Mouse (Mus musculus): ENCODE measurements around the gene Patz1. TPM values are rescaled to one million over a fixed set of nuclear protein-coding genes. Genes with fewer than 3 reads are reported as not detected.

Gene Patz1
- polyA plus RNA-seq, 2 experiments: 40.8 to 52.0 TPM

DNA sequence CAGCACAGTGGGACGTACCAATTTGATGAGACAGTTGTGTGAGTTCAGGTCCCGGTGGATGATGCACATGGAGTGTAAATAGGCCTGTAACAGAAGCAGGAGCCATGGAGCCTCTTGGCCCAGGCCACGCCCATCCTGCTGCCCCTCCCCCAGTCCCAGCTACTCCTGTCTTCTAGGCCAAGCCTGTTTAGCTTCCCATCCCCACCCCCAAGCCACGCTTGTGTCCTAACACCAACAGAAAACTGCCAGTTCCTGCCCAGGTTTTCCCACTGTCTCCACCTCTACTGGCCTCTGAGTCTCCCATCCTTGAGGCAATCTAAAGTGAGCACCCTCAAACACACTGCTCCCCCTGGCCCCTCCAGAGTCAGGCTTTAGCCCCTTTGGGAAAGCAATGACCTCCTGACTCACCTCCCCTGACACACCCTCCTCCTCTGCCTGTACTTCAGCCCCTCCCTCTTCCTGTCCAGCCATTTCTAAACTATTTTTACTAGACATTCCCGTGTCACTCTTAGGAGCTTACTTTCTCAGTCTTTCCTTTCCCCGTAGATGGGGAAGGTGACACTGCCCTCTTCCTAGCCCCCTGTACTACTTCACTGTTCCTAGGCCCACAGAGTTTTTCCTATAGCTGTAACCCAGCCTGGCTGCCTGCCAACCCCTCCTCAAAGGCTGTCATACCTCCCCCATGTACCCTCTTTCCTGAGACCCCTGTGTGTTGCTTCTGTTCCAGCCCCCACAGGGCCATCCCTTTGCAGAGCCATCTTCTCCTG, 60.1 kb downstream of the Patz1 start:
- no peak for DNase-seq (ENCODE audit: low spot score)
- no peak for TF ChIP-seq POLR2A (IDR thresholded peaks at IDR 0.05; ENCODE audit: borderline replicate concordance, extremely low read depth, insufficient read depth, insufficient read length)
- WGBS: 25% methylated on average over 6 of the region's 6 CpGs
- no peak overlapping the region for H3K4me3 ChIP-seq (replicated peaks; ENCODE audit: low read length)
- H3K4me2 ChIP-seq (replicated peaks; ENCODE audit: low read depth, low read length, severe bottlenecking): no peak overlapping the region
- no peak overlapping the region for H3K27ac ChIP-seq (replicated peaks; ENCODE audit: low read depth, low read length)
- H3K9me3 ChIP-seq (ENCODE audit: control insufficient read depth, low read length): no peaks in the 10 kb centered on the region
- peaks cover 73% of the 10 kb centered on the region for H3K36me3 ChIP-seq (ENCODE audit: control insufficient read depth, insufficient read depth, low read length)
- ATAC-seq (ENCODE audit: low FRiP score, low read depth): no peak
- no peaks in the 10 kb centered on the region for H3K27me3 ChIP-seq (ENCODE audit: control insufficient read depth, insufficient read depth, low read length)
- 0 out of 2 replicates have a peak, but pooled peaks cover 7% of the 10 kb centered on the region for H3K4me1 ChIP-seq (ENCODE audit: control insufficient read depth, insufficient read depth, low read length)
- H3K9ac ChIP-seq (ENCODE audit: low read depth, low read length, severe bottlenecking): no peak overlapping the region; the same call in 1 of the 2 replicates

- no peaks in the 10 kb centered on the region for H3K9me3 ChIP-seq (ENCODE audit: control insufficient read depth, low read length)
- H3K27ac ChIP-seq (replicated peaks; ENCODE audit: low read depth, low read length): no peak overlapping the region
- H3K4me3 ChIP-seq (replicated peaks; ENCODE audit: low read length): no peak overlapping the region
- H3K36me3 ChIP-seq (ENCODE audit: control insufficient read depth, insufficient read depth, low read length): peaks cover 78% of the 10 kb centered on the region
- no peak for TF ChIP-seq POLR2A (IDR thresholded peaks at IDR 0.05; ENCODE audit: borderline replicate concordance, extremely low read depth, insufficient read depth, insufficient read length)
- no peak for ATAC-seq (ENCODE audit: low FRiP score, low read depth)
- no peaks in the 10 kb centered on the region for H3K27me3 ChIP-seq (ENCODE audit: control insufficient read depth, insufficient read depth, low read length)
- no peak for DNase-seq (ENCODE audit: low spot score)
- H3K9ac ChIP-seq (ENCODE audit: low read depth, low read length, severe bottlenecking): no peak overlapping the region; the same call in 1 of the 2 replicates
- H3K4me1 ChIP-seq (ENCODE audit: control insufficient read depth, insufficient read depth, low read length): 0 out of 2 replicates have a peak, but pooled peaks cover 7% of the 10 kb centered on the region
- WGBS: 79% methylated on average over 4 of the region's 4 CpGs
- H3K4me2 ChIP-seq (replicated peaks; ENCODE audit: low read depth, low read length, severe bottlenecking): no peak overlapping the region
These were observed 60.6 kb downstream of the Patz1 start for GRCm38 (mm10) chr11:3349343-3349695.

DNA sequence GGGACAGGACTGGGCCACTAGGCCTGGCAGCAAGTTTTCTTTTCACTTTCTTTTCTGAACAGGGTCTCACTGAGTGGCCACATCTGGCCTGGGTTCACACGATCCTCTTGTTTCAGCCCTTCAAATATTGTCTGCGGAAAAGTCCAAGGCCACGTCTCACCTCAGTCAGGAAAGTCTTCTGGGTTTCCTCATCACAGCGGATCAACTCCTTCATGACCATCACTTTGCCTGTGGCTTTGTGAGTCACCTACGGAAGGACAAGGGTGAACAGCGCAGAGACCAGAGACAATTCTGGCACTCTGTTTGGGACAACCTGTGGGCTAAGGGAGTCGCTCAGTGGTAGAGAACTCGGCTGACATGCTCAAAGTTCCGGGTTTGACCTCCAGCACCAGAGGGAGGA, 63.5 kb downstream of the Patz1 start:
- no peak for ATAC-seq (ENCODE audit: low FRiP score, low read depth)
- Histone ChIP-seq H3K9me3 (ENCODE audit: control insufficient read depth, low read length) (no peaks in the 10 kb centered on the region), H3K9ac (ENCODE audit: low read depth, low read length, severe bottlenecking) (no peak overlapping the region), H3K36me3 (ENCODE audit: control insufficient read depth, insufficient read depth, low read length) (peaks cover 75% of the 10 kb centered on the region), H3K27me3 (ENCODE audit: control insufficient read depth, insufficient read depth, low read length) (no peaks in the 10 kb centered on the region), H3K4me3 (replicated peaks; ENCODE audit: low read length) (no peak overlapping the region), H3K4me1 (ENCODE audit: control insufficient read depth, insufficient read depth, low read length) (0 out of 2 replicates have a peak, but pooled peaks cover 7% of the 10 kb centered on the region), H3K27ac (replicated peaks; ENCODE audit: low read depth, low read length) (no peak overlapping the region), H3K4me2 (replicated peaks; ENCODE audit: low read depth, low read length, severe bottlenecking) (no peak overlapping the region)
- no peak for TF ChIP-seq POLR2A (IDR thresholded peaks at IDR 0.05; ENCODE audit: borderline replicate concordance, extremely low read depth, insufficient read depth, insufficient read length)
- no peak for DNase-seq (ENCODE audit: low spot score)
- WGBS: 93% methylated on average over 9 of the region's 9 CpGs

DNA sequence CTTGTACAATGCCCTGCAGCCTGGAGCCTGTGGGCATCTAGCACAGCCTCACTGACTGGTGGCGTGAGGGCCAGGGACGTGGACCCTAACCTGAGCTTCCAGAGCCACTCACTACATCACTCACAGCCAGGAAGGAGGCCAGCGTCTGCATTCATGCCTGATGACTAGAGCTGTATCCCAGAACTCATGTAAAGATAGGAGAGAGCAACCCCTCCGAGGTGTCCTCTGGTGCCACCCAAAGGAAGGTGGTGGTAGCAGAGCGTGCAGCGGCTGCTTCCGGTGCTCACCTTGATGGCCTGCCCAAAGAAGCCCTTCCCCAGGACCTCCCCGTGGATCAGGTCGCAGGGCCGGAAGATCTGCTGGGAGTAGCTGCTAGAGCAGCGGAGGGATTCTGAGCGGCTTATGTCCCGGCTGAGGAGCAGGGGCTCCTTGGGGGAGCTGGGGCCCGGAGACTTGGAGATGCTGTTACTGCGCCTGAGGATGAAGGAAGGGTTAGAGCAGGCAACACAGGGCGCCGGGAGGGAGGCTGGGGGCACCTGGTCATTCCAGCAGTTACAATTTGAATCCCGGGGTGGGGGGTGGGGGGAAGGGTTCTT, 64.4 kb downstream of the Patz1 start:
- H3K27ac ChIP-seq (replicated peaks; ENCODE audit: low read depth, low read length): no peak overlapping the region
- ATAC-seq (ENCODE audit: low FRiP score, low read depth) (no peak), DNase-seq (ENCODE audit: low spot score) (no peak)
- H3K27me3 ChIP-seq (ENCODE audit: control insufficient read depth, insufficient read depth, low read length): no peaks in the 10 kb centered on the region
- no peak overlapping the region for H3K9ac ChIP-seq (ENCODE audit: low read depth, low read length, severe bottlenecking)
- no peak overlapping the region for H3K4me2 ChIP-seq (replicated peaks; ENCODE audit: low read depth, low read length, severe bottlenecking)
- no peak overlapping the region for H3K4me3 ChIP-seq (replicated peaks; ENCODE audit: low read length)
- peaks cover 71% of the 10 kb centered on the region for H3K36me3 ChIP-seq (ENCODE audit: control insufficient read depth, insufficient read depth, low read length)
- WGBS: 57% methylated on average over 18 of the region's 18 CpGs
- H3K4me1 ChIP-seq (ENCODE audit: control insufficient read depth, insufficient read depth, low read length): 0 out of 2 replicates have a peak, but pooled peaks cover 7% of the 10 kb centered on the region
- TF ChIP-seq POLR2A (IDR thresholded peaks at IDR 0.05; ENCODE audit: borderline replicate concordance, extremely low read depth, insufficient read depth, insufficient read length): no peak
- H3K9me3 ChIP-seq (ENCODE audit: control insufficient read depth, low read length): no peaks in the 10 kb centered on the region

Other genes with a start within 250 kb of the Patz1 start
- gene Sfi1, start 95.4 kb upstream of the Patz1 start, polyA plus RNA-seq (2012; rRNA removed): 34.6 and 39.4 TPM in 2 replicates
- gene Sfi1, start 95.4 kb upstream of the Patz1 start, polyA plus RNA-seq (2014; fragmentation: Nextera tagmentation; extraction: Ambion mirVana): 10.1 and 11.7 TPM in 2 replicates
- gene Eif4enif1, start 86.5 kb upstream of the Patz1 start, polyA plus RNA-seq (2012; rRNA removed): 87.8 and 103 TPM in 2 replicates
- gene Eif4enif1, start 86.5 kb upstream of the Patz1 start, polyA plus RNA-seq (2014; fragmentation: Nextera tagmentation; extraction: Ambion mirVana): 55.9 and 68.7 TPM in 2 replicates
- gene Drg1, start 22.5 kb upstream of the Patz1 start, polyA plus RNA-seq (2012; rRNA removed): 59.7 and 73.8 TPM in 2 replicates
- gene Drg1, start 22.5 kb upstream of the Patz1 start, polyA plus RNA-seq (2014; fragmentation: Nextera tagmentation; extraction: Ambion mirVana): 186 and 187 TPM in 2 replicates
- gene Pik3ip1, start 41.5 kb downstream of the Patz1 start, polyA plus RNA-seq (2012; rRNA removed): 13.2 and 13.3 TPM in 2 replicates
- gene Pik3ip1, start 41.5 kb downstream of the Patz1 start, polyA plus RNA-seq (2014; fragmentation: Nextera tagmentation; extraction: Ambion mirVana): 13.6 and 15.5 TPM in 2 replicates
- gene Limk2, start 120.3 kb downstream of the Patz1 start, polyA plus RNA-seq (2012; rRNA removed): 89.5 and 91.1 TPM in 2 replicates
- gene Limk2, start 120.3 kb downstream of the Patz1 start, polyA plus RNA-seq (2014; fragmentation: Nextera tagmentation; extraction: Ambion mirVana): 93.5 TPM in 2 replicates
- 33.4 and 37.7 TPM in 2 replicates for gene Rnf185, start 163.5 kb downstream of the Patz1 start, polyA plus RNA-seq (2012; rRNA removed)
- gene Rnf185, start 163.5 kb downstream of the Patz1 start, polyA plus RNA-seq (2014; fragmentation: Nextera tagmentation; extraction: Ambion mirVana): 41.6 and 45.4 TPM in 2 replicates
- 0.99 and 1.4 TPM in 2 replicates for gene Pla2g3, start 199.4 kb downstream of the Patz1 start, polyA plus RNA-seq (2012; rRNA removed)
- 0.23 and 0.40 TPM in 2 replicates for gene Pla2g3, start 199.4 kb downstream of the Patz1 start, polyA plus RNA-seq (2014; fragmentation: Nextera tagmentation; extraction: Ambion mirVana)
- gene Inpp5j, start 215.9 kb downstream of the Patz1 start, polyA plus RNA-seq (2012; rRNA removed): 0.23 and 0.40 TPM in 2 replicates
- 0.18 and 0.43 TPM in 2 replicates for gene Inpp5j, start 215.9 kb downstream of the Patz1 start, polyA plus RNA-seq (2014; fragmentation: Nextera tagmentation; extraction: Ambion mirVana)
- 201 and 256 TPM in 2 replicates for gene Selenom, start 225.8 kb downstream of the Patz1 start, polyA plus RNA-seq (2012; rRNA removed)
- gene Selenom, start 225.8 kb downstream of the Patz1 start, polyA plus RNA-seq (2014; fragmentation: Nextera tagmentation; extraction: Ambion mirVana): 191 and 214 TPM in 2 replicates